Mouse (Mus musculus): ENCODE measurements at regions not wholly inside any gene's neighbourhood (a gene's known extent, or its start where the extent isn't known, plus 50 kb on each side); places are given as distances from the start of the nearest gene placed in this dataset.

DNA sequence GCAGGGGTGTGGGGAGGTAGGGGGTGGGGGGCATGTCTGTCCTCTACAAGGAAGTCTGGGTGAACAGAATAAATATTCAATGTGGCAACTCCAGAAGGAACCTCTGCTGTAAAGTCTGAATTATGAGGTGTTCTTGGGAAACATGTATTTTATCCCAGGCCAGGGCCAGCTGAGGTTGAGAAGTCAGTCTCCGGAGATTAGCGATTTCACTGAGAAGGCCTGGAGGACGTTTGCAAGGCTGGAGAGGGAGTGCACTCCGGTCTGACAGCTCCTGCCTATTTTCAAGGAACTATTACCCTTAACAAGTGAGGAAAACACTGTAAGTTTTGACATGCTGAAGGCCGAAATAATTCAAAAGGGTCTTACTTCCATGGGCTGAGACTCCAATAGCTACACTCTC is 265.9 kb downstream of the Ttll7 start:
- TF ChIP-seq CTCF (IDR thresholded peaks at IDR 0.05; ENCODE audit: low read depth) (no peak), EP300 (IDR thresholded peaks at IDR 0.05; ENCODE audit: low read depth) (no peak)
